Mouse (Mus musculus): Measurements from ENCODE around the gene Galt.
"Not testable (repeated sequence)": the region's sequence is repeated elsewhere in the genome, so short reads cannot be mapped to it uniquely, and the experiment has no call there.

Gene Galt

GRCm38 (mm10) chr4:41774506-41774905, 19.5 kb downstream of the Galt start:
- not testable (repeated sequence) for DNase-seq (ENCODE audit: extremely low spot score, low read depth, low spot score)

DNA sequence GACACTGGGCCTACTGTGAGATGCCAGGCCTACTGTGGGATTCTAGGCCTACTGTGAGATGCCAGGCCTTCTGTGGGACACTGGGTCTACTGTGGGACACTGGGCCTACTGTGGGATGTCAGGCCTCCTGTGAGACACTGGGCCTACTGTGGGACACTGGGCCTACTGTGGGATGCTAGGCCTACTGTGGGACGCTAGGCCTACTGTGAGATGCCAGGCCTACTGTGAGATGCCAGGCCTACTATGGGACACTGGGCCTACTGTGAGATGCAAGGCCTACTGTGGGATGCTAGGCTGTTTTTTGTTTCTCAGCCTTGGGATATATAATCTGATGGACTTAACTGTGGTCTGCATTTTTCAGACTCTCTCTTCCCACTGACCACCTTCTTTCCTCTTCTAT, 20.8 kb downstream of the Galt start:
- not testable (repeated sequence) for DNase-seq (ENCODE audit: extremely low spot score, low read depth, low spot score)

- not testable (repeated sequence) for DNase-seq (ENCODE audit: extremely low spot score, low read depth, low spot score)
These were observed 26.2 kb downstream of the Galt start for GRCm38 (mm10) chr4:41781271-41781670.

DNA sequence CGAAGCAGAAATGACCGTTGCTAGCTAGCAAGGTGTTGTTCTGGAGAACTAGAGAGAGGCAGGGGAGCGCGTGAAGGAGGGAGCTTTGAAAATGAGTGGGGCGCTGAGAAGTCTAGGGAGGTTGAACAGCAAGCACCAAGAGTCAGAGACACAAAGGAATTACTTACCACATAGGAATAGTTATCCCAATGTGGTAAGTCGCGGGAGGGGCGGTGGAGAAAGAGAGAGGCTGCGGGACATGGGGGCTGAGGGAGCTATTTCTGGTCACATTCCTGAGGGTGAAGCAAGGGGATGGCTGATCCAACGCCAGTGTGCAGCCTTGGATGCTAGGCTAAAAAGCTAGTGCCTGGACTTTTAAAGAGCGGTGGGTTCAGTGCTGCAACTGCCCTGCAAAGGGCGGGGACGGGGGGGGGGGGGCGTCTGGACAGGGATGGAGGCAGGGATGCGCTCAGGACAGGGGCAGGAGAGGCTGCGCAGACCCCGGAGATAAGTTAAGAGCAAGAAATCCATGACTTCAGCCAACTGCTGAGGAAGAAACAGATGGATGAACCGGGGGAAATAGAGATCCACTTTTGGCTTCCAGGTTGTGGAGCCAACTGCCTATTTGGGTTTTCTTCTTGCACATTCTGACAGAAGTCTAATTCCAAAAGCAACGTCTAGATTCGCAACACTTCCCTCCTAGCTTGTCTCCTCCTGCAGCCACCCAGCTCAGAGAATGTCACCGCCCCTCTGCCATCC, 26.9 kb downstream of the Galt start:
- DNase-seq (ENCODE audit: extremely low spot score, low read depth, low spot score) = not testable (repeated sequence)

DNA sequence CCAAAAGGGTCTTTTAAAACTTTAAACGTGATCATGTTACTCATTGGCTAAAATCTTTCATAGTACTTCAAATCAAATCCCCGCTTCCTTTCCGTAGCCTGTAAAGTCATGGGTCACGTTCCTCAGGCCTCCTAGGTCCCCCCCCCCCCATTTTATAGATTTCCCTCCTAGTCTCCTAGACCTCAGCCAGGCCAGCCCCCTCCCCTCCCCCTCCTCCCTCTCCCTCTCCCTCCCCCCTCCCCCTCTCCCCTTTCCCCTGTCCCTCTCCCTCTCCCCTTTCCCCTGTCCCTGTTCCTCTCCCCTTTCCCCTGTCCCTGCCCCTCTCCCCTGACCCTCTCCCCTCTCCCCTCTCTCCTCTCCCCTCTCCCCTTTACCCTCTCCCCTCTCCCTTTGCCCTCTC, 27.7 kb downstream of the Galt start:
- DNase-seq (ENCODE audit: extremely low spot score, low read depth, low spot score) = not testable (repeated sequence)

- DNase-seq (ENCODE audit: extremely low spot score, low read depth, low spot score) = not testable (repeated sequence)
These were observed 28.2 kb downstream of the Galt start for GRCm38 (mm10) chr4:41783197-41783596.

All from hindlimb bud, embryonic 11.5 days (tissue).